Mouse (Mus musculus) heart, adult 18-20 months (tissue): ENCODE measurements around the gene Rfc2. TPM values are rescaled to one million over a fixed set of nuclear protein-coding genes. Genes with fewer than 3 reads are reported as not detected.

Source experiments
- DNase-seq, 2 experiments: peaks; one replicate each; pipeline ENCODE4 v3.0.0; 2021 to 2022; ENCODE audit warnings: mixed read lengths in 1 of 2
- long read RNA-seq, 2 experiments: library from polyadenylated mRNA; stranded (forward); transcript quantifications; one replicate each; pipeline ENCODE4 v2.0.0; 2021
- total RNA-seq, 2 experiments: library from RNA; stranded (reverse); gene quantifications; 2 replicates each; pipeline ENCODE4 v1.2.3; 2021

Rfc2 gene
- total RNA-seq, result 10 to 100 TPM; 20.7 to 25.0 TPM
- long read RNA-seq, experiment 1, full-length matches to known transcripts, result 24 of 25 reads
- long read RNA-seq, experiment 1, partial matches to known transcripts, result 0 of 25 reads
- long read RNA-seq, experiment 1, other reads (novel, unspliced or antisense), result 1 of 25 reads
- long read RNA-seq, experiment 2, full-length matches to known transcripts, result 5 of 5 reads
- long read RNA-seq, experiment 2, partial matches to known transcripts, result 0 of 5 reads
- long read RNA-seq, experiment 2, other reads (novel, unspliced or antisense), result 0 of 5 reads

GRCm38 (mm10) chr5:134581146-134581545, at the start of gene Rfc2:
TSS of gene Rfc2 (plus strand) at chr5:134581366.
- DNase-seq, result no peak

DNA sequence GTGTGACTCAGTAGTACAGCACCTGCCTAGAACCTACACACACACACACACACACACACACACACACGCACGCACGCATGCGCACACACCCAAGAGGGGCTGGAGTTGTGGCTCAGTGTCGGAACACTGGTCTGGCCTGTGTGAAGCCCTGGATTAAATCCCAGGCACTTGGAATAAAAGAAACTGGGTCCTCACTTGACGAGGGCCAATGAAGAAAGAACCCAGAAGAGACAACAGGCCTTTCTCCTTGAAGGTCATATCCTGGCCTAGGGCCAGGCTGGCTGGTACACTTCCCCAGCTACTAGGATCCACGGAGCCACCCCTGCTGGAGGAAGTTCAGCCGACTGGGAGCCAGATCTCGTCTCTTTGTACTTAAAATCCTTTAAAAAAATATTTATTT, 49.6 kb upstream of the Rfc2 start:
- peak in 1 of 2 experiments; percentile 27 for DNase-seq

DNA sequence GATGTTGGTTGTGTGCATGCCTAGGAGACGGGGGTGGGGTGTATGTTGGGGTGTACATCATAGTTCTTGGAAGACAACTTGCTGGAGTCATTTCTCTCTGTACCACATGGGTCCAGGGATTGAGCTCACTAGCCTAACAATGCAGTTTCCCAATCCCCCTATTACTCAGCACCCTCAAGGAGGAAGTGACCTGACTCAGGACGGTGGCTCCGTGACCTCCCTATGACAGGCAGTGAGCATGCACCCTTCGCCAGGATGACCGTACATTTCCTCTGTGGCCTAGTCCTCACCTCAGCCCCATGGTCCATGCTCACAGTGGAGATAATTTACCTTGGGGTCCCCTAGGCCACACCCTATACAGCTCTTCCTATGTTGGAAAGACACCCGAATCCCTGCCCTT, 48.7 kb upstream of the Rfc2 start:
- DNase-seq, result peak in 1 of 2 experiments; percentile 19

- DNase-seq, result peak in 1 of 2 experiments; percentile 51
Observed at GRCm38 (mm10) chr5:134536036-134536435, 45.1 kb upstream of the Rfc2 start.

GRCm38 (mm10) chr5:134539891-134540290, 41.3 kb upstream of the Rfc2 start:
- peak; percentile 80 to 90 for DNase-seq

- peak; percentile 43 to 63 for DNase-seq
Observed at GRCm38 (mm10) chr5:134540881-134541280, 40.3 kb upstream of the Rfc2 start.

DNA sequence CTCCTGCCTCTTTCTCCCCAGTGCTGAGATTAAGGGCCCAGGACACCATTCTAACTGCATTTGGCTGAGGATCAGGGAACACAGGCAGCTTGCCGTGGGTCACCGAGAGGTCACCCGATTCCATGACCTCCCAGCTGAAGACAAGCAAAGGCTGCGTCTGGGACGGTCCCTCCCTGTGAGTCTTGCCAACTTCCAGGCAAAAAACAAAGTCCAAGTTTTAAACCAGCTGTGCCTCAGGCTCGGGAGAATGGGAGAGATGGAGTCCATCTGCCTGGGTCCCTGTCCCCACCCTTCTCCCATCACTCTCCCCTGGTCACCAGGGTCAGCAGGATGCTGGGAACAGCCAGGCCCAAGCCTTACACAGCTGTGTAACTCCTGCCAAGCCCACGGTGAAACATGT, 39.5 kb upstream of the Rfc2 start:
- DNase-seq, result peak; percentile 88 to 94

DNA sequence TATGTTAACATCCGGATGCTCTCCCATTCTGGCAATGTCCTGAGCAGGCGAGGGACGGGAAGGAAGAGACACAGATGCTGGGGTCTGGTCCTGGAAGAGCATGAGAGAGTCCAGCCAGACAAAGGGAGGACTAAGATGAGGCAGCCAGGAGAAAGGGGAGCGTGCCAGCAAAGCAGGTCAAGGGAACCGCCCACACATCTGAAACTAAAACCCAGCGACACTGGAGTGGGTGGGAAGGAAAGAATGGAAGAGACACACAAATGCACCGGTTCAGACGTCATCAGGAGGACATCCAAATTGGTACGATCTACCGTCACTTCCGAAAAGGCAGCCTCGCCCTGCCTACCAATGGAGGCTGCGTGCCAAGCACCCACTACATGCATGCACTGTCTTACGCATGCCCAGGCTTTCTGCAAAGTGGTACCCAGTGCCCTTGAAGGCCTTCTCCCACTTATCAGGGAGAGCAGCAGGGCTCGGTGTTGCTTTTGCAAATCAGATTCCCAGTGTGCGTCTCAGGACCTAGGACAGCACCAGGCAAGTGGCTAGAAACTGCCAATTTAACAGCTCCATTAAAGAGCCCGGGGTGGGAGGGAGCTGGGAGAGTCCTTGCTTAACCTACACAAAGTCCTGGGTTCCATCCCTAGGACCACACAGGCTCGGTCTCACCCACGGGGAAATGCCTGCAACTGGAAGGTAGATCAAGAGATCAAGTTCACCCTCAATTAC, 36.5 kb upstream of the Rfc2 start:
- peak; percentile 61 to 63 for DNase-seq

GRCm38 (mm10) chr5:134545242-134545629, 35.9 kb upstream of the Rfc2 start:
- DNase-seq, result no peak

DNA sequence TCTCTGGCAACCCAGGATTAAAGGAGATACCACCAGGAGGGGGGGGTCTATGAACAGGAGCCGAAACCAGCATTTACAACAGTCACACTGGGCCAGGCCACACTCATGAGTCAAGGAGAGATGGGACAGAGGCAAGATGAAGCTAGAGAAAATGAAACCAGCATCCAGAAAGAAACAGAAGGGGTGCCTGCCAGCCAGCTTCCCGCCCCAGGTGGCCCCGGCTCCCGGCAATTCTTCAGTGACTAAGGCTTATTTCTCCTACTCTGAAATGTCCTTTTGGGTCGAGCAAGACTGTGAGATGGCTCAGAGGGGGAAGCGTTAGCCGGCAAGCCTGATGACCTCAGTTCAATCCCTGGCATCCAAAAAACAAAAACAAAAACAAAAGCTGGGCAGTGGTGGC, 34.4 kb upstream of the Rfc2 start:
- no peak for DNase-seq

GRCm38 (mm10) chr5:134548306-134548705, 32.9 kb upstream of the Rfc2 start:
- DNase-seq, result no peak

DNA sequence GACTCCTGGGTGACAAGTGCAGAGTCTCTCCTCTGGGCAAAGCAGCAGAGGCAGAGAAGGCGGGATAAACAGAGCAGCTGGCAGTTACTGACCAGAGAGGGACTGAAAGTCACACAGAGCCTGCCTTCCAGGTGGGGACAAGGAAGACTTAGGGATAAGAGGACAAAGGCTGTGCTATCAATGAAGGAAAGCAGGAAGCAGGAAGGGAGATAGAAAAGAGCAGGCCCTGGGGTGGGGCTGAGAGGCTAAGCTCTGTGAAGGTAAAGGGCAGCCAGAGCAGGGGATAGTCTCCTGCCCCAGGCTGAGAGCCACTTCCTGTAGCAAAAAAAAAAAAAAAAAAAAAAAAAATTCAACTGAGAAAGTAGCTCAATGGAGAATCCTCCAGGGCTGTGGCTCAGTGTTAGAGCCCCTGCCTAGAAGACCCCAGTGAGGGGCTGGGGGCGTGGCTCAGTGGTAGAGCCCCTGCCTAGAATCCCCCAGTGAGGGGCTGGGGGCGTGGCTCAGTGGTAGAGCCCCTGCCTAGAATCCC, 31.5 kb upstream of the Rfc2 start:
- no peak for DNase-seq

- no peak for DNase-seq
Observed at GRCm38 (mm10) chr5:134550836-134551232, 30.3 kb upstream of the Rfc2 start.

- peak; percentile 58 for DNase-seq
Observed at GRCm38 (mm10) chr5:134551233-134552109, 29.7 kb upstream of the Rfc2 start.

GRCm38 (mm10) chr5:134552110-134552972, 28.8 kb upstream of the Rfc2 start, which contains the start of gene Clip2:
TSS of gene Clip2 (minus strand) at chr5:134552434.
- peak; percentile 98 to 99 for DNase-seq

GRCm38 (mm10) chr5:134553951-134554546, 27.1 kb upstream of the Rfc2 start:
- no peak for DNase-seq

- peak; percentile 86 to 93 for DNase-seq
Observed at GRCm38 (mm10) chr5:134555463-134556164, 25.6 kb upstream of the Rfc2 start.

GRCm38 (mm10) chr5:134560071-134560449, 21.1 kb upstream of the Rfc2 start, which contains the start of gene Syna:
TSS of gene Syna (minus strand) at chr5:134560171.
- DNase-seq, result no peak

DNA sequence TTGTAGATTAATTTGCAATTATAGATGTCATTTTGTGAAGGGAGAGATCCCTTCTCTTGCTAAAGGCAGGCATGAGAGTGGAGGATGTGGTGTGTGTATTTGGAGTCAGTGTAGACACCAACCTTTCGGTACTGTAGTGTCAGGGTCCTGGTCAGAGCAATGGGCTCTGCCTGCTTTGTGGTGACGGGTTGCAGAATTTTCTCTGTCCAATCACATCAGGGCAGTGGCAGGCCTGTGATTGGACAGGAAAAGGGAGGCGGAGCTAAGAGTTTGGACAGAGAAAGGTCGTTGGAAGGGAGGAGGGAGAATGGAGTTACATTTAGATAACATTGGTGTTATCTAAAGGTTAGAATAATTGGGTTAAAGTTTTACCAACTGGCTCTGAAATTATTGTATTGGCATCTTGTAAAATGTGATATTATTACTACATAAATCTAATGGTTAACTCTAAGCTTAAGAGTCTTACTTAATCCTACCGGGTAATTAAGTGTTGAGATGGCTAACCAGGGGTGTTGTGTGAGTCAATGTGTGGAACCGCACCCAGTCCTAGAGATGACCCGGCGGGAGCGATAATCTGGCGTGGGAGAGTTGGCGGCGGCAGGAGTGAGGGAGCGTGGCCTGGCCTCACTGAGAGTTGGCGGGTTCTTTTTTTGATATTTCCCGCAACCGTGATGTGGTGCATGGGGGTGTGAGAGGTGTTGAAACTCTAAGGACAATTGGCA, 20.6 kb upstream of the Rfc2 start:
- DNase-seq, result no peak

DNA sequence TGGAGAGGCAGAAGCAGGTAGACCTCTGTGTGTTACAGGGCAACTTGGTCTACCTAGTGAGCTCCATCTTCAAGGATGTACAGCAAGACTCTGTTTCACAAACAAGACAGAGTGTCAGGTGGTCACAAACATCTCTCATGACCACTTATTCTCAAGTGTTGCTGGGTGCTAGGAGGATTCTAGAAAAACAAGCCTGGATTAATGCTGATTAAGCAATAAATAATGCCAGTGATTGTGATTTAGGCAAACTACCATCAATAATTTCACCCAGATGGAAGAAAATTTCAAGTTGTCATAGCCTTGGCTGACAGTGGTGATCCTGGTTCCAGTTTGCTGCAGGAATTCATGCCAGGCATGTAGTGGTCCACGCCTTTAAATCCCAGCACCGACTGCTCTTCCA, 16.9 kb upstream of the Rfc2 start:
- DNase-seq, result no peak
